Mouse (Mus musculus): ENCODE results near the gene Calm5. TPM values are rescaled to one million over a fixed set of nuclear protein-coding genes. Genes with fewer than 3 reads are reported as not detected.
"Not testable (repeated sequence)": the region's sequence is repeated elsewhere in the genome, so short reads cannot be mapped to it uniquely, and the experiment has no call there.

Gene Calm5
- not detected for total RNA-seq (2021)

GRCm38 (mm10) chr13:3853648-3854333, at the start of gene Calm5:
Gene Calm5, plus strand, starts transcription at chr13:3854173.
- intact Hi-C loops (cut with DNase I); DNase-seq (ENCODE audit: low spot score): not testable (repeated sequence)

GRCm38 (mm10) chr13:3804186-3804585, 49.8 kb upstream of the Calm5 start, which contains the start of gene Calml3:
Gene Calml3, minus strand, starts transcription at chr13:3804316.
- intact Hi-C loops (cut with DNase I), result no loop called here
- no peak for DNase-seq (ENCODE audit: low spot score)

- no peak for DNase-seq (ENCODE audit: low spot score)
- intact Hi-C loops (cut with DNase I), result no loop called here
Observed at GRCm38 (mm10) chr13:3805132-3805531, 48.8 kb upstream of the Calm5 start.

- no peak for DNase-seq (ENCODE audit: low spot score)
- intact Hi-C loops (cut with DNase I), result no loop called here
Observed at GRCm38 (mm10) chr13:3805638-3806037, 48.3 kb upstream of the Calm5 start.

GRCm38 (mm10) chr13:3807131-3807827, 46.7 kb upstream of the Calm5 start:
- DNase-seq (ENCODE audit: low spot score), result no peak
- intact Hi-C loops (cut with DNase I), result no loop called here

- no peak for DNase-seq (ENCODE audit: low spot score)
- intact Hi-C loops (cut with DNase I), result no loop called here
Observed at GRCm38 (mm10) chr13:3818012-3818739, 35.8 kb upstream of the Calm5 start.

- DNase-seq (ENCODE audit: low spot score), result no peak
- intact Hi-C loops (cut with DNase I), result no loop called here
Observed at GRCm38 (mm10) chr13:3818740-3819076, 35.3 kb upstream of the Calm5 start.

GRCm38 (mm10) chr13:3822105-3822504, 31.9 kb upstream of the Calm5 start:
- intact Hi-C loops (cut with DNase I), result no loop called here

GRCm38 (mm10) chr13:3825726-3826125, 28.2 kb upstream of the Calm5 start:
- intact Hi-C loops (cut with DNase I), result no loop called here
- no peak for DNase-seq (ENCODE audit: low spot score)

More at GRCm38 (mm10) chr13:3822105-3822504, 31.9 kb upstream of the Calm5 start:
- DNase-seq (ENCODE audit: low spot score), result no peak

- intact Hi-C loops (cut with DNase I), result no loop called here
- no peak for DNase-seq (ENCODE audit: low spot score)
Observed at GRCm38 (mm10) chr13:3831546-3831945, 22.4 kb upstream of the Calm5 start.

- DNase-seq (ENCODE audit: low spot score), result no peak
- intact Hi-C loops (cut with DNase I), result no loop called here
Observed at GRCm38 (mm10) chr13:3831994-3832393, 22.0 kb upstream of the Calm5 start.

- no peak for DNase-seq (ENCODE audit: low spot score)
- intact Hi-C loops (cut with DNase I), result no loop called here
Observed at GRCm38 (mm10) chr13:3832450-3832849, 21.5 kb upstream of the Calm5 start.

GRCm38 (mm10) chr13:3833644-3834043, 20.3 kb upstream of the Calm5 start:
- DNase-seq (ENCODE audit: low spot score); intact Hi-C loops (cut with DNase I): not testable (repeated sequence)

GRCm38 (mm10) chr13:3837312-3837807, 16.6 kb upstream of the Calm5 start, which contains the start of gene Calm4:
Gene Calm4, plus strand, starts transcription at chr13:3837757.
- DNase-seq (ENCODE audit: low spot score); intact Hi-C loops (cut with DNase I): not testable (repeated sequence)

- DNase-seq (ENCODE audit: low spot score); intact Hi-C loops (cut with DNase I): not testable (repeated sequence)
Observed at GRCm38 (mm10) chr13:3840662-3841061, 13.3 kb upstream of the Calm5 start.

GRCm38 (mm10) chr13:3850330-3850729, 3.6 kb upstream of the Calm5 start:
- DNase-seq (ENCODE audit: low spot score), result no peak
- intact Hi-C loops (cut with DNase I), result no loop called here

GRCm38 (mm10) chr13:3854856-3855255, 883 bp downstream of the Calm5 start:
- DNase-seq (ENCODE audit: low spot score), result no peak
- intact Hi-C loops (cut with DNase I), result no loop called here

- intact Hi-C loops (cut with DNase I), result no loop called here
Observed at GRCm38 (mm10) chr13:3856252-3856651, 2.3 kb downstream of the Calm5 start.

GRCm38 (mm10) chr13:3861251-3861650, 7.3 kb downstream of the Calm5 start:
- intact Hi-C loops (cut with DNase I), result no loop called here
- DNase-seq (ENCODE audit: low spot score), result no peak

More at GRCm38 (mm10) chr13:3856252-3856651, 2.3 kb downstream of the Calm5 start:
- DNase-seq (ENCODE audit: low spot score), result no peak

GRCm38 (mm10) chr13:3862325-3862724, 8.4 kb downstream of the Calm5 start:
- intact Hi-C loops (cut with DNase I), result no loop called here
- DNase-seq (ENCODE audit: low spot score), result no peak
